Mouse (Mus musculus) heart, embryonic 15.5 days (tissue): Measurements from ENCODE around the gene Defb22. TPM values are rescaled to one million over a fixed set of nuclear protein-coding genes. Genes with fewer than 3 reads are reported as not detected.

Source experiments
- ATAC-seq: fragments of 200-750 bp; cut with Nextera tagmentation; replicated peaks from 2 replicates; pipeline ENCODE4 v1.8.0; 2017; ENCODE audit warnings: low read depth, moderate TSS enrichment; ENCODE audit not compliant: insufficient number of reproducible peaks, insufficient read depth, low FRiP score
- H3K27ac ChIP-seq: fragments of 300-500 bp; sonication (generic); 2 replicates; pipeline ENCODE4 v1.5.1; 2015; ENCODE audit warnings: mild to moderate bottlenecking, inconsistent platforms
- H3K27me3 ChIP-seq: fragments of 300-500 bp; sonication (generic); 2 replicates; pipeline ENCODE4 v1.6.1; 2015; ENCODE audit warnings: inconsistent platforms
- H3K36me3 ChIP-seq: fragments of 300-500 bp; sonication (generic); 2 replicates; pipeline ENCODE4 v1.6.1; 2015; ENCODE audit warnings: mild to moderate bottlenecking, inconsistent platforms
- H3K4me1 ChIP-seq: fragments of 300-500 bp; sonication (generic); replicated peaks from 2 replicates; pipeline ENCODE4 v1.6.1; 2015; ENCODE audit warnings: inconsistent platforms
- H3K4me2 ChIP-seq: fragments of 300-500 bp; sonication (generic); 2 replicates; pipeline ENCODE4 v1.6.1; 2015; ENCODE audit warnings: inconsistent platforms, mild to moderate bottlenecking, moderate library complexity
- H3K4me3 ChIP-seq: fragments of 300-500 bp; sonication (generic); 2 replicates; pipeline ENCODE4 v1.5.1; 2015; ENCODE audit warnings: mild to moderate bottlenecking, inconsistent platforms
- H3K9ac ChIP-seq: fragments of 300-500 bp; sonication (generic); 2 replicates; pipeline ENCODE4 v1.6.1; 2015; ENCODE audit warnings: mild to moderate bottlenecking, inconsistent platforms
- H3K9me3 ChIP-seq: fragments of 300-500 bp; sonication (generic); replicated peaks from 2 replicates; pipeline ENCODE4 v1.6.1; 2016; ENCODE audit warnings: inconsistent platforms
- WGBS: fragments of 180-500 bp; shearing (Covaris S2); methylation state at CpG from one replicate; pipeline ENCODE4 v1.1.7; 2015; ENCODE audit warnings: mixed read lengths; 5-methylcytosine and 5-hydroxymethylcytosine counted together
- polyA plus RNA-seq: library from polyadenylated mRNA; unstranded; fragments of >200 nt; fragmentation: Nextera tagmentation; extraction: Ambion mirVana; gene quantifications from 2 replicates; pipeline ENCODE4 v1.2.1, GENCODE M21; 2015

Defb22 gene
- polyA plus RNA-seq, 1 experiment from 2014 or later: not detected

- ATAC-seq: no peak
- 62% methylated on average over 2 of the region's 2 CpGs for WGBS
- Histone ChIP-seq H3K4me2 (no peak within 1 kb of the TSS), H3K9me3 (no peaks in the 10 kb centered on the region), H3K9ac (no peak within 1 kb of the TSS), H3K36me3 (no peaks in the 10 kb centered on the region), H3K4me1 (no peaks in the 10 kb centered on the region), H3K4me3 (no peak within 1 kb of the TSS), H3K27me3 (no peaks in the 10 kb centered on the region), H3K27ac (no peak within 1 kb of the TSS)
Measured at GRCm38 (mm10) chr2:152476763-152477162, 13.2 kb downstream of the Defb22 start, which contains the start of gene Defb20. Defb20 (plus strand) TSS chr2:152477063.

DNA sequence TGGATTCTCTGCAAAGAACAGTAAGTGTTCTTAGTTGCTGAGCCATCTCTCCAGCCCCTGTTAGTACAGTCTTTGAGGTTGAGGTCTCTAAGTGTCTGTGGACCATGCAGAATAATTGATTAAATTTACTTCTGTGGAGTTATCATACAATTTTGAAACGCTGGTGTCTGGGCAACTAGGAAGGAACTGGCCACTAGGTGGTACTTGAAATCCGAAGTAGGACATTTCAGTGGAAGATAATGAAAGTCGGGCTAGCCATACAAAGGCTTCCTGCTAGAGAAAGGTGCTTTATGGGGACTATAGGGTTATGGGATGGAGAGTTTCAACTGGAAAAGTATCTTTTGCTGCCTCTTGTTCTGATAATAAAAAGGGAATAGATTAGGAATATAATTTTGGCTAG is 17.5 kb downstream of the Defb22 start:
- no peak for ATAC-seq
- no peak overlapping the region for H3K27ac ChIP-seq
- 27% methylated on average over 3 of the region's 3 CpGs for WGBS
- H3K9me3 ChIP-seq: no peaks in the 10 kb centered on the region
- no peak overlapping the region for H3K9ac ChIP-seq
- H3K36me3 ChIP-seq: no peaks in the 10 kb centered on the region
- H3K4me3 ChIP-seq: no peak overlapping the region
- 0 out of 2 replicates have a peak, but pooled peaks cover 4% of the 10 kb centered on the region for H3K27me3 ChIP-seq
- no peaks in the 10 kb centered on the region for H3K4me1 ChIP-seq
- no peak overlapping the region for H3K4me2 ChIP-seq

DNA sequence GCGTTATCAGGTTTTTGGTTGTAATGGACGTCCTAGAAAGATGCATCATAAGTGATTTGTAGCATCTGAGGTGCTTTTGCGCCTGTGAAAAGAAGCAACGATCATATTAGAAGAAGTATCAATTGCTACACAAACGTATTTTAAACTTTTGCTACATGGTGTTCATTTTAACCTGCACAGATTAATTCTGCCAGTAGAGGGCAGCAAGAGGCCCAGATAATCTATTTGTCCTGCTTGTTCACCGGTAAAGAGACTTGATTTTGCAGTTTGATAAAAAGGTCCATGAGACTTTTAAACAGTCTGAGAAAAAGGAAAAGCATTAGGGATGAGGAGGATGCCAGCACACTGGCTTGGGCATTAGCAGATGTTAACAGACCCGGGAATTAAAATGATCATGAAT is 19.0 kb downstream of the Defb22 start:
- no peak overlapping the region for H3K27ac ChIP-seq
- H3K4me3 ChIP-seq: no peak overlapping the region
- H3K9me3 ChIP-seq: no peaks in the 10 kb centered on the region
- ATAC-seq: no peak
- WGBS: 31% methylated on average over 7 of the region's 7 CpGs
- no peak overlapping the region for H3K9ac ChIP-seq
- no peak overlapping the region for H3K4me2 ChIP-seq
- 0 out of 2 replicates have a peak, but pooled peaks cover 4% of the 10 kb centered on the region for H3K27me3 ChIP-seq
- no peaks in the 10 kb centered on the region for H3K4me1 ChIP-seq
- H3K36me3 ChIP-seq: no peaks in the 10 kb centered on the region

DNA sequence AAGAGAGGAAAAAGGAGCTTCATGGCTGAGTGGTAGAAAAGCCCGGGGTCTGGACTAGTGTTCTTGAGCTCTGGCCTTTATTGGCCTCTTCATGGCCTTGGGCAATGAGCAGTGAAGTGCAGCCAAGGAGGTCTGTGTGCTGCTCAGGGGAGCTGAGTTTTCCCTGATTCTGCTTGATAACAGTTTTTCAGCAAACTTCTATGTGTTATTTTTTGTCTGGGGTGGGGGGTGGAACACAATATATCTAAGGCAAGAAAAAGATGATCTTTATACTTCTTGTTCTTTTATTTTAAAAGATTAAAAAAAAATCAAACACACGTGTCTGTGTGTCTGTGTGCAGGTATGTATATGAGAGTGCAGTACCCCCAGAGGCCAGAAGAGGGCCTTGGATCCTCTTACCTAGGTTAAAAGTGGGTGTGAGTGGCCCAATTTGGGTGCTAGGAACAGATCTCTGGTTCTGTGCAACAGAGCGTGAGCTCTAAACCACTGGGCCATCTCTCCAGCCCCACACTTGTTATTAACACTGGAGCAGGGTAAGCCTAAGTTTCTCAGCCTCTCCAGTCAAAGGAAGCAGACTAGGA is 25.3 kb downstream of the Defb22 start, which contains the start of gene Defb23:
TSS of gene Defb23 (minus strand) at position 51 of the 581 bp plus-strand sequence.
- no peak for ATAC-seq
- Histone ChIP-seq H3K4me3 (no peak within 1 kb of the TSS), H3K4me2 (no peak within 1 kb of the TSS), H3K36me3 (no peaks in the 10 kb centered on the region), H3K4me1 (no peaks in the 10 kb centered on the region), H3K27ac (no peak within 1 kb of the TSS), H3K9me3 (no peaks in the 10 kb centered on the region), H3K9ac (no peak within 1 kb of the TSS), H3K27me3 (0 out of 2 replicates have a peak, but pooled peaks cover 4% of the 10 kb centered on the region)
- WGBS: 88% methylated on average over 3 of the region's 3 CpGs

- no peak overlapping the region for H3K27ac ChIP-seq
- H3K27me3 ChIP-seq: no peaks in the 10 kb centered on the region
- H3K4me2 ChIP-seq: no peak overlapping the region
- no peak for ATAC-seq
- 41% methylated on average over 13 of the region's 13 CpGs for WGBS
- H3K4me1 ChIP-seq: no peaks in the 10 kb centered on the region; the same call in 1 of the 2 replicates
- no peak overlapping the region for H3K9ac ChIP-seq
- no peaks in the 10 kb centered on the region for H3K9me3 ChIP-seq
- no peaks in the 10 kb centered on the region for H3K36me3 ChIP-seq
- H3K4me3 ChIP-seq: no peak overlapping the region
Measured at GRCm38 (mm10) chr2:152459241-152459640, 30.7 kb downstream of the Defb22 start.

GRCm38 (mm10) chr2:152452101-152452781 is 37.7 kb downstream of the Defb22 start:
- no peak for ATAC-seq

DNA sequence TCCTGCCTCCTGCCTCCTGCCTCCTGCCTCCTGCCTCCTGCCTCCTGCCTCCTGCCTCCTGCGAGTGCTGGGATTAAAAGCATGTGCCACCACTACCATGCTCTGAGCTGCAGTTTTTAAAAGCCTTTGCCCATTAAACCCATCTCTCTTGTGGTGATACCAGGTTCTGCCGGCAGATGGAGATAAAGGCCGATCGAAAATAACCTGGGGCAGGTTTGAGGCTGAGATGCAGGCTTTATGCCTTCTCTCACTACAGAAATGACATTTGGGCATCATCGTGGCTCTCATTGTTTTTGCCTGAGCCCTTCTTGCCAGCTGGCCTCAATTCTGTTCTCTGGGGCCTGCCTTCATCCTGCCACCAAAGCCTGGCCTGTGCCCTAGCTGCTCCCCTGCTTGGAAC is 39.7 kb downstream of the Defb22 start:
- Histone ChIP-seq H3K9ac (no peak overlapping the region), H3K4me2 (no peak overlapping the region), H3K36me3 (no peaks in the 10 kb centered on the region), H3K4me1 (peaks cover 19% of the 10 kb centered on the region), H3K27me3 (no peaks in the 10 kb centered on the region), H3K4me3 (no peak overlapping the region), H3K9me3 (no peaks in the 10 kb centered on the region), H3K27ac (no peak overlapping the region)
- WGBS: 5% methylated on average over 5 of the region's 5 CpGs
- no peak for ATAC-seq

More at GRCm38 (mm10) chr2:152452101-152452781, 37.7 kb downstream of the Defb22 start:
- H3K4me2 ChIP-seq: no peak overlapping the region
- no peaks in the 10 kb centered on the region for H3K9me3 ChIP-seq
- H3K4me1 ChIP-seq: peaks cover 14% of the 10 kb centered on the region
- no peak overlapping the region for H3K27ac ChIP-seq
- no peaks in the 10 kb centered on the region for H3K36me3 ChIP-seq
- 70% methylated on average over 4 of the region's 4 CpGs for WGBS
- H3K9ac ChIP-seq: no peak overlapping the region
- H3K27me3 ChIP-seq: no peaks in the 10 kb centered on the region
- no peak overlapping the region for H3K4me3 ChIP-seq

DNA sequence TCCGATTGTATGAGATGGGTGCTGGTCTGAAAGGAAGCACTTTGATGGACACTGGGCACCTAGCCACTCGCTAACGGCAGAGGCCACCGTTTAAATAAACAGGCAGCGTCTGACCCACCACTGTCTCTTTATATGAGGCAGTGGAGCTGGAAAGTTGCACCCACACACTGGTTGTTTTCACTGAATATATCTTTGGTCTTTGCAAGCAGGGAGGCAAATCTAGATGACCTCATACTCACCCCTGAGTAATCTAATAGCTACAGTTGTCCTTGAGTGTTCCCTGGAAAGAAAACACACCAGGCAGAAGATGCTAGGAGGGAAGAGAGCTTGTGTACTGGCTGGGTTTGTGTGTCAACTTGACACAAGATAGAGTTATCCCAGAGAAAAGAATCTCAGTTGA is 42.5 kb downstream of the Defb22 start:
- Histone ChIP-seq H3K9ac (no peak overlapping the region), H3K4me3 (no peak overlapping the region), H3K4me2 (no peak overlapping the region), H3K9me3 (no peaks in the 10 kb centered on the region), H3K36me3 (no peaks in the 10 kb centered on the region), H3K4me1 (peaks cover 17% of the 10 kb centered on the region), H3K27ac (no peak overlapping the region), H3K27me3 (no peaks in the 10 kb centered on the region)
- ATAC-seq: no peak
- 14% methylated on average over 5 of the region's 5 CpGs for WGBS

GRCm38 (mm10) chr2:152446642-152447041 is 43.3 kb downstream of the Defb22 start:
- Histone ChIP-seq H3K9ac (no peak overlapping the region), H3K27me3 (no peaks in the 10 kb centered on the region), H3K4me3 (no peak overlapping the region), H3K4me2 (no peak overlapping the region), H3K27ac (no peak overlapping the region), H3K36me3 (no peaks in the 10 kb centered on the region), H3K9me3 (no peaks in the 10 kb centered on the region), H3K4me1 (peaks cover 17% of the 10 kb centered on the region)
- no peak for ATAC-seq
- WGBS: 36% methylated on average over 2 of the region's 2 CpGs

DNA sequence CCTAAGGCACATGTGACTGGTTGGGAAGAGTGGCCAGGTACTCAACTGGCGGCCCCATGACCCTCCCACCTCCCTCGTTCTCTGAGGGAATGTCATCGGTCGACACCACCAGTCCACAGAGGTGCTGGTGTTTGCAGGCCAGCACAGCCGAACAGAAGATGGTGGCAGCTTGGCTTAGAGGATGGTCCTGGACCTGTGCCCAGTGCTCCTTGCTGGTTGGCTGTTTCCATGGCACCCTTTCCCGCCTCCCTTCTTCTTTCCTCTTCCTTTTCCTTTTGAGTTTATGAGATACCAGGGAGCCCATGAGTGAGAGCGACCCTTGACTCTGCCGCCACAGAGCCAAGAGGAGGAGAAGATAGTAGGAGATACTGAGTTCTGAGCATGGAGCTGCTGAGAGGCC is 46.7 kb downstream of the Defb22 start:
- Histone ChIP-seq H3K27ac (no peak overlapping the region), H3K27me3 (no peaks in the 10 kb centered on the region), H3K4me3 (no peak overlapping the region), H3K4me2 (no peak overlapping the region), H3K9me3 (no peaks in the 10 kb centered on the region), H3K4me1 (peaks cover 17% of the 10 kb centered on the region), H3K9ac (no peak overlapping the region), H3K36me3 (no peaks in the 10 kb centered on the region)
- ATAC-seq: no peak
- 74% methylated on average over 8 of the region's 8 CpGs for WGBS

- no peak for ATAC-seq
- Histone ChIP-seq H3K4me2 (no peak overlapping the region), H3K4me3 (no peak overlapping the region), H3K9me3 (no peaks in the 10 kb centered on the region), H3K27me3 (no peaks in the 10 kb centered on the region), H3K27ac (no peak overlapping the region), H3K36me3 (no peaks in the 10 kb centered on the region), H3K4me1 (peaks cover 15% of the 10 kb centered on the region), H3K9ac (no peak overlapping the region)
- 81% methylated on average over 4 of the region's 4 CpGs for WGBS
Measured at GRCm38 (mm10) chr2:152442322-152442721, 47.6 kb downstream of the Defb22 start.

- ATAC-seq: no peak
- Histone ChIP-seq H3K4me1 (peaks cover 26% of the 10 kb centered on the region), H3K4me2 (no peak overlapping the region), H3K4me3 (no peak overlapping the region), H3K36me3 (no peaks in the 10 kb centered on the region), H3K9me3 (no peaks in the 10 kb centered on the region), H3K27me3 (no peaks in the 10 kb centered on the region), H3K9ac (no peak overlapping the region), H3K27ac (no peak overlapping the region)
- WGBS: 86% methylated on average over 2 of the region's 2 CpGs
Measured at GRCm38 (mm10) chr2:152439833-152440232, 50.1 kb downstream of the Defb22 start.
